Mouse (Mus musculus) left cerebral cortex, adult 2 months (tissue): ENCODE measurements around the gene Slc38a6. TPM values are rescaled to one million over a fixed set of nuclear protein-coding genes. Genes with fewer than 3 reads are reported as not detected.

Source experiments
- DNase-seq, 2 experiments: peaks; one replicate each; pipeline ENCODE4 v3.0.0; 2021 to 2022; ENCODE audit warnings: low spot score in 2 of 2, mixed read lengths in 1 of 2; ENCODE audit errors: extremely low spot score in 1 of 2
- H3K27ac ChIP-seq: fragments of 200-600 bp; 2 replicates; pipeline ENCODE4 v1.8.1; 2022
- H3K4me3 ChIP-seq: fragments of 200-600 bp; 2 replicates; pipeline ENCODE4 v1.8.1; 2022
- CTCF ChIP-seq: fragments of 200-600 bp; IDR thresholded peaks from 2 replicates; pipeline ENCODE4 v1.8.1; 2022; ENCODE audit warnings: antibody characterized with exemption, mild to moderate bottlenecking, moderate library complexity
- intact Hi-C: fragments of 180-260 bp; cut with DNase I; formaldehyde crosslinking; loops from one replicate; pipeline ENCODE4 v1.15.1; 2025
- total RNA-seq, 2 experiments: library from RNA; stranded (reverse); gene quantifications; 2 replicates each; pipeline ENCODE4 v1.2.3; 2021

The Slc38a6 gene
- total RNA-seq, 2 experiments from 2014 or later, result 13.7 to 18.6 TPM

- Histone ChIP-seq H3K4me3 (peak overlapping the region; percentile 83), H3K27ac (no peak overlapping the region; the same call in 1 of the 2 replicates)
- DNase-seq, result no peak
- intact Hi-C loops, result loop anchor here (2.0 to 10.0 kb wide), 4 partner anchors 165 to 263 kb away; partner anchors contain the start of gene Mnat1
- TF ChIP-seq CTCF, result no peak
Measured at GRCm38 (mm10) chr12:73287609-73288008, 1.0 kb downstream of the Slc38a6 start.

GRCm38 (mm10) chr12:73288626-73289025 lies 2.0 kb downstream of the Slc38a6 start:
- H3K4me3 ChIP-seq, result no peak overlapping the region
- H3K27ac ChIP-seq, result no peak overlapping the region
- no peak for TF ChIP-seq CTCF
- DNase-seq, result peak in 1 of 2 experiments; percentile 7
- intact Hi-C loops, result loop anchor here (5.0 to 10.0 kb wide), 3 partner anchors 166 to 264 kb away; partner anchors contain the start of gene Mnat1

GRCm38 (mm10) chr12:73294884-73295283 lies 8.3 kb downstream of the Slc38a6 start:
- no peak overlapping the region for H3K4me3 ChIP-seq
- intact Hi-C loops, result no loop called here
- H3K27ac ChIP-seq, result no peak overlapping the region
- DNase-seq, result no peak
- no peak for TF ChIP-seq CTCF

GRCm38 (mm10) chr12:73295505-73296140 lies 9.0 kb downstream of the Slc38a6 start:
- no peak overlapping the region for H3K4me3 ChIP-seq
- intact Hi-C loops, result no loop called here
- H3K27ac ChIP-seq, result no peak overlapping the region
- peak in 1 of 2 experiments; percentile 9 for DNase-seq
- TF ChIP-seq CTCF, result no peak

GRCm38 (mm10) chr12:73298621-73299020 lies 12.0 kb downstream of the Slc38a6 start:
- Histone ChIP-seq H3K27ac (no peak overlapping the region), H3K4me3 (no peak overlapping the region)
- TF ChIP-seq CTCF, result no peak
- intact Hi-C loops, result no loop called here
- DNase-seq, result peak in 1 of 2 experiments; percentile 10

- intact Hi-C loops, result no loop called here
- Histone ChIP-seq H3K27ac (no peak overlapping the region), H3K4me3 (no peak overlapping the region)
- no peak for TF ChIP-seq CTCF
- peak in 1 of 2 experiments; percentile 5 for DNase-seq
Measured at GRCm38 (mm10) chr12:73300531-73300930, 14.0 kb downstream of the Slc38a6 start.

- DNase-seq, result peak in 1 of 2 experiments; percentile 4
Measured at GRCm38 (mm10) chr12:73304636-73305035, 18.1 kb downstream of the Slc38a6 start.

GRCm38 (mm10) chr12:73307750-73308149 lies 21.2 kb downstream of the Slc38a6 start:
- TF ChIP-seq CTCF, result no peak
- no peak overlapping the region for H3K4me3 ChIP-seq
- no peak overlapping the region for H3K27ac ChIP-seq
- DNase-seq, result no peak
- intact Hi-C loops, result no loop called here

More at GRCm38 (mm10) chr12:73304636-73305035, 18.1 kb downstream of the Slc38a6 start:
- Histone ChIP-seq H3K27ac (no peak overlapping the region), H3K4me3 (no peak overlapping the region)
- intact Hi-C loops, result no loop called here
- no peak for TF ChIP-seq CTCF

GRCm38 (mm10) chr12:73308711-73309110 lies 22.1 kb downstream of the Slc38a6 start:
- no peak overlapping the region for H3K4me3 ChIP-seq
- no peak for DNase-seq
- intact Hi-C loops, result no loop called here
- no peak overlapping the region for H3K27ac ChIP-seq
- TF ChIP-seq CTCF, result no peak

GRCm38 (mm10) chr12:73317706-73318686 lies 31.4 kb downstream of the Slc38a6 start:
- no peak for DNase-seq
- no peak for TF ChIP-seq CTCF
- intact Hi-C loops, result no loop called here
- H3K4me3 ChIP-seq, result no peak overlapping the region
- no peak overlapping the region for H3K27ac ChIP-seq

GRCm38 (mm10) chr12:73324180-73324586 lies 37.6 kb downstream of the Slc38a6 start:
- no peak overlapping the region for H3K4me3 ChIP-seq
- intact Hi-C loops, result loop anchor here (5.0 to 10.0 kb wide), 2 partner anchors 191 to 302 kb away; no protein-coding TSS in a partner anchor
- TF ChIP-seq CTCF, result no peak
- peak; percentile 12 to 14 for DNase-seq
- H3K27ac ChIP-seq, result no peak overlapping the region

- Histone ChIP-seq H3K4me3 (no peak overlapping the region), H3K27ac (no peak overlapping the region)
- TF ChIP-seq CTCF, result peak; percentile 44
- intact Hi-C loops, result loop anchor here (5.0 to 10.0 kb wide), 2 partner anchors 190 to 302 kb away; no protein-coding TSS in a partner anchor
- DNase-seq, result no peak
Measured at GRCm38 (mm10) chr12:73324742-73325141, 38.2 kb downstream of the Slc38a6 start.
